Mouse (Mus musculus): ENCODE results near the gene Loxl1.
"Not testable (repeated sequence)": the region's sequence is repeated elsewhere in the genome, so short reads cannot be mapped to it uniquely, and the experiment has no call there.

The Loxl1 gene

GRCm38 (mm10) chr9:58278821-58279723, 33.9 kb downstream of the Loxl1 start:
- intact Hi-C loops (cut with DNase I): no loop called here

DNA sequence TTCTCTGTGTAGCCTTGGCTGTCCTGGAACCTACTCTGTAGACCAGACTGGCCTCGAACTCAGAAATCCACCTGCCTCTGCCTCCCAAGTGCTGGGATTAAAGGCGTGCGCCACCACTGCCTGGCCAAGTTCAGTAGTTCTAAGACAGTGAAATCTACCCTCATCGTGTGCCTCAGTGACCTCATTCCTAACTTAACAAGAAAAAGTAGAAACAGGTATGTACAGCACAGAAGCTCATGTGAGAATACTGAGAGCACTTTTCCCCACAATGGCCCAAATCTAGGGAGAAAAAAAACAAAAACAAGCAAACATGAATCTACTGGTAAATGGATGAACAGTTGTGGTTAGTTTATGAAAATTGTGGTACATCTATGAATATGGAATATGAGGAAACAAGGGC, 34.7 kb downstream of the Loxl1 start:
- intact Hi-C loops (cut with DNase I): no loop called here

DNA sequence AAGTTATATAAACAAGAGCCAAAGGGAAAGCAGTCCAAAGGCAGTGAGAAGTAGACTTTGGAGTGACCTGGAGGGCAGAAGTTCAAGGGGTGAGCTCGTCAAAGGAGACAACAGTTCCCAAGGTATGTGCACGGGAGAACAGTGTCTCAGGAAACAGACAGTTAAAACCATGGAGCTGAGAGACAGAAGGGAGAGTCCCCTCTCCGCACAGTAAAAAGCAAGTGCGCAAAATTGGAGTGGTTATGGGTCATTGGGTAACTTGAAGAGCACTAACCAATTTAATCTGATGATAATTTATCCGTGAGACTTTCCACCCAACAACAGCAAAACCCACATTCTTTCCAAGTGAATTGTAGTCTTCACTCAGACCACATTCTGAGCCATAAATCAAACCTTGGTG, 36.6 kb downstream of the Loxl1 start:
- intact Hi-C loops (cut with DNase I): no loop called here

- intact Hi-C loops (cut with DNase I): no loop called here
Measured at GRCm38 (mm10) chr9:58275797-58276196, 37.2 kb downstream of the Loxl1 start.

- intact Hi-C loops (cut with DNase I): no loop called here
Measured at GRCm38 (mm10) chr9:58275115-58275774, 37.7 kb downstream of the Loxl1 start.

GRCm38 (mm10) chr9:58274626-58275025, 38.4 kb downstream of the Loxl1 start:
- intact Hi-C loops (cut with DNase I): no loop called here

GRCm38 (mm10) chr9:58274101-58274604, 38.8 kb downstream of the Loxl1 start:
- intact Hi-C loops (cut with DNase I): no loop called here

GRCm38 (mm10) chr9:58272855-58273254, 40.1 kb downstream of the Loxl1 start:
- intact Hi-C loops (cut with DNase I): no loop called here

GRCm38 (mm10) chr9:58272068-58272541, 40.9 kb downstream of the Loxl1 start:
- intact Hi-C loops (cut with DNase I): no loop called here

DNA sequence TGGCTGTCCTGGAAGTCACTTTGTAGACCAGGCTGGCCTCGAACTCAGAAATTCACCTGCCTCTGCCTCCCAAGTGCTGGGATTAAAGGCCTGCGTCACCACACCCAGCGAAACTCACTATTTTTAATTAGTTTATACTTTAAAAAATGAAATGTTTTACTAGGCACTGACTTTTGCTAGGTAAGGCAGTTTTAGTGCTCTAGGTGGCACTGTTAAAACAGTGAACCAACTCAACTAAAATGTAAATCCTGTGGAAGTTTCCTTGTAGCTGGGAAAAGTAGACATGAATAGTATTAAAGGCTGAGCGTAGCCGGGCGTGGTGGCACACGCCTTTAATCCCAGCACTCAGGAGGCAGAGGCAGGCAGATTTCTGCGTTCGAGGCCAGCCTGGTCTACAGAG, 41.4 kb downstream of the Loxl1 start:
- intact Hi-C loops (cut with DNase I): not testable (repeated sequence)

DNA sequence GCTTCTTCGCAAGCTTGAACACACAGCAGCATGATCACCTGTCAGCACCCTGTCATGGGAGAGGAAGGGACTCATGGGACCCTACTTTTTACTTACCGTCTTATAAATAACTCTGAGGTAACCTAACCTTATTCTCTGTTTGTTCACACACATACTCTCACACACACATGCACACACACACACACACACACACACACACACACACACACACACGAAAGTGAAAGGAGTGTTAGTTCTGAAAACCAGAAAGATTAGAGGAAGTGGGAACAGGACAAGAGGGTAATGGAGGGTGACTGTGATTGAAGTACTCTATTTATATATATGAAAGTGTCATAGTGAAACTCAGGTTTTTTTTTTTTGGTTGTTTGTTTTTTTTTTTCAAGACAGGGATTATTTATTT, 41.9 kb downstream of the Loxl1 start:
- intact Hi-C loops (cut with DNase I): no loop called here

DNA sequence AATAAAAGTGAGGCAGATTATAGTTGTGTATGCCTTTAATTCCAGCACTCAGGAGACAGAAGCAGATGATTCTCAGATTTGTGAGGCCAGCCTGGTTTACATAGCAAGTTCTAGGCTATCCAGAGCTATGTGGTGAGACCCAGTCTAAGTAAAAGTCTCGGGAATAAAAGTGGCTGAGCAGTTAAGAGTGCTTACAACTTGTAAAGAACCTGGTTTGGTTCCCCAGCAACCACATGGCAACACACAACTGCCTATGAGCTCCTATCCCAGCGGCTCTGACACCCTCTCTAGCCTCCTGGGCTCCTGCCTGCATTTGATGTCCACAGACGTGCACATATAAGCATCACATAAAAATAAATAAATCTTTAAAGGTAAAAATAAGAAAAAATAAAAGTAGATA, 42.9 kb downstream of the Loxl1 start:
- intact Hi-C loops (cut with DNase I): no loop called here

GRCm38 (mm10) chr9:58268384-58269313, 44.3 kb downstream of the Loxl1 start:
- intact Hi-C loops (cut with DNase I): loop anchor here (5.0 kb wide), 1 partner anchor 41 kb away; no protein-coding TSS in a partner anchor

DNA sequence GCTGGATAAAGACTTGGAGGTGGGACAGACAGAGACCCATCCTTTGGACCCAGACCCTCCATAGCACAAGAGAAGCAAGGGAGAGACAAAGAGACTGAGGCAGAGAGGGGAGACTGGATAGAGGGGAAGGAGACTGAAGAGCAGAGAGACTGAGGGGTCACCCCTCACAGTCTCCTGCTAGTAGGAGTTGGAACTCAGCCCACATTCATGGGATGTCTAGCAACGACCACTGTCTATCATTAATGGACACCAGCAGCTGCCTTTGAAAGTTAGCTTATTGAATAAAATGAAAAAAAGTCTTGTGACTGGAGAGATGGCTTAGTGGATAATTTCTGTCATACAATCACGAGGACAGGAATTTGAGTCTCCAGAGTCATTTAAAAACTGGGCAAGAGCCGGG, 45.9 kb downstream of the Loxl1 start:
- intact Hi-C loops (cut with DNase I): loop anchor here (5.0 kb wide), 1 partner anchor 40 kb away; no protein-coding TSS in a partner anchor

- intact Hi-C loops (cut with DNase I): loop anchor here (5.0 kb wide), 1 partner anchor 39 kb away; no protein-coding TSS in a partner anchor
Measured at GRCm38 (mm10) chr9:58266571-58267011, 46.4 kb downstream of the Loxl1 start.

DNA sequence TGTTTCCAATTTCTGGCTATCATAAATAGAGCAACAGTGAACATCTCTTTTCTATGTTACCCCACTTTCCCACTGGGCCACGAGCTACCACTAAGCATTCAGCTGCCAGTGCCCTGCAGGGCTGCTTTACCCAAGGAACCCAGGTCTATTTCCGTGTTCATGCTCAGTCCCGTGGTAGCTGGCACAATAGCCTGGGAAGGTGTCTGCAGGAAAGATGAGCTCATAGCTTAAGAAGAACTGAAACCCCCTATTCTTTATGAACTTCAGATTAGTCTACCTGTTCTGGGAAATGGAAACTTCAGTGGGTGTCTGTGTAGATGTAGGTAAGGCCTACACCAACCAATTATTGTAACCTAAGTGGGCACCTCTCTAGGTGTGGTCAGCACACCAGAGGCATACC, 47.6 kb downstream of the Loxl1 start:
- intact Hi-C loops (cut with DNase I): loop anchor here (5.0 kb wide), 1 partner anchor 38 kb away; no protein-coding TSS in a partner anchor

DNA sequence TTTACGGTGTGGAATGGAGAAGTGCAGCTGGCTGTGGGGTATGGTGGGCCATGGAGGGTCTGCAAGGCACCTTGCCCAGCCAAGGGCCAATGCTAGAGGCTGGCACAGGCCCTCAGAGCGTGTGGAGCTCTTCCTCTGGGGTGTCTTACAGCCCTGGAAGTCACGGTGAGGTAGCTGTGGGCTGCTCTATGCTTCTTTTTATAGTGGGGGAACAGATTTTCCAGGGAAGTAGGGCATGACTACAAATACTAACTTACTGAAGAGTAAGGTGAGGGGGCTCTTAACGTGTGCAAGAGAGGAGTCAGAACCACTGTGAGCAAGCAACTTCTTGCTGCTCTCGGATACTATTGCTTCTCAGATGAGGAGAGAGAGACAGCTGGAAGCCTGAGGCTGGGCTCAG, 50.5 kb downstream of the Loxl1 start:
- intact Hi-C loops (cut with DNase I): no loop called here

DNA sequence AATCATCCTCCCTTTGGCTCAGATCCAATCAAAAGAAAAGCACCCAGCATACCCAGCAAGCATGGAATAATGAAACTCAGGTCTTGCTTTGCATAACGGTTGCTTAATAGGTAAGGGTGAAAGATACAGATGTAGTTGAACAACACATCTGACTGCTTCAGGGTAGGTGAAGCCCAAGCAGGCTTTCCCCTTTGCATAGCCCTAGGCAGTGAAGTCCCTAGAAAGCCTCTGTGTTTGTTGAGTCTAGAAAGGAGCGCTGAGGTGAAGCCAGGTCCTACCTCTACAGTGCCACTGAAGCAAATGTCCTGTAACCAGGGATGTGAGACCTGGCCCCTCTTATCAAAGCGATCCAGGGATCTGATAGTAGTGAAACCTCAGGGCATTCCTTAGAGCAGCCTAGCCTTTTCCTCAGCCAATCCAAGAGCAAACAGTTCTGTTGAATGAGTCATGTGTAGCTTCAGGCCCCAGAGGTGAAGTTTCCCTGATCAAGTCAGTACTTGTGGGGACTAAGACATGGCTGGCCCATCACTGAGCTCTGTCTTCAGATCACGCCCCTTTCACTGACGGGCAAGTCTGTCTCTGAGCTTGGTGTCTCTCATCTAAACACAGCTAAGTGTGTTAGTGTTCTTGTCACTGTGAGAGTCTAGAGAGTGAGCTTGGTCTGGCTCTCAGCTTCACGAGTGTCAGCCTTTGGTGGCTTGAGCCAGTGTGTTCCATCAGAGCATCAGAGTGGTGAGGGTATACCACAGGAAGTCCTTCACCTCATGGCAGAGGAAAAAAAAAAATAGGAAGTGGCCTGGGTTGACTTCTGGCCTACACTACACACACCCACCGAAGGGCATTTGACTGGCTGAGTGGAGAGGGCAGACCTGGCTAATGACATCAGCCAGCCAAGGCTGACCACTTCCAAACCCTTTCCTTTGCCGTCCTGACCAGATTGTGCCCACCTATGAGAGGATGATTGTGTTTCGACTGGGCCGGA, 57.0 kb downstream of the Loxl1 start:
- intact Hi-C loops (cut with DNase I): no loop called here

DNA sequence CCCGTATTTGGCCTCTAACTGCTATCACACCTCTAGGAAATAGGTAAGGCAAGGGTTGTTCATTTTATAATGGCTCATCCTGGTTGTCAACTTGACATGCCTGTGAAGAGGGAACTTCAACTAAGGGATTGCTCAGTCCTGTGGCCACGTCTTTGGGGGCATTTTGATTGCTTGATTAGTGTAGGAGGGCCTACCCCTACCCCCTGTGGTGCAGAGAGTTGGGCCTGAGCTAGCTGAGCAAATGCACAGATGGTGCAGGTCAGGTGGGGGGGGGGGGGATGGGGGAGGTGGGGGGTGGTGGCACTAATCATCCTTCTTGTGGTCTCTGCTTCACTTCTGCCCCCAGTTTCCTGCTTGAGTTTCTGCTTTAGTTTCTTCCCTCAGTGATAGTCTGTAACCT, 57.9 kb downstream of the Loxl1 start:
- intact Hi-C loops (cut with DNase I): no loop called here

- intact Hi-C loops (cut with DNase I): not testable (repeated sequence)
Measured at GRCm38 (mm10) chr9:58253805-58254122, 59.2 kb downstream of the Loxl1 start.

Measured in adrenal gland (tissue).